Mouse (Mus musculus) heart, postnatal 10 days (tissue): ENCODE results near the gene Gadd45b. TPM values are rescaled to one million over a fixed set of nuclear protein-coding genes. Genes with fewer than 3 reads are reported as not detected.

Experiments used
- DNase-seq, 2 experiments: peaks; one replicate each; pipeline ENCODE4 v3.0.0; 2021
- intact Hi-C: fragments of 180-260 bp; cut with DNase I; formaldehyde crosslinking; loops from one replicate; pipeline ENCODE4 v1.15.1; 2025
- total RNA-seq, 2 experiments: library from RNA; stranded (reverse); gene quantifications; 2 replicates each; pipeline ENCODE4 v1.2.3; 2021

The Gadd45b gene
- total RNA-seq, 2 experiments from 2014 or later, result 11.5 to 18.3 TPM

- no peak for DNase-seq
- intact Hi-C loops, result no loop called here
Observed at GRCm38 (mm10) chr10:80954415-80954814, 24.5 kb downstream of the Gadd45b start.

DNA sequence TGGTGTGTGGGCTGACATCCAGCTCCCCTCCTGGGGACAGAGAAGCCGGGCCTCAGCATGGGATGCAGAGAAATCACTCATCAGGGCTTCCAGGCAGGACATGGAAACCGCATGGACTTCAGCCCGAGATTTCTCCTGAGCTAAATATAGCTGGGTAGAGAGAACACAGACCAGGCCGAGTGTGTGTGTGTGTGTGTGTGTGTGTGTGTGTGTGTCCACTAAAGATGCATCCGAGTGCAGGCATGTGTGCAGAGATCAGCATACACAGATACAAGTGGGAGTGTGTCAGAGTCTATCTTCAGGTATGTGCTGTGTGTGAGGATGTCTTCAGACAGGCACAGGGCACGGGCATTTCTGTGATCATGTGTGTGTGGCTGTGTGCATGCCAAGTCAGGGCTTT, 25.0 kb downstream of the Gadd45b start:
- peak; percentile 68 for DNase-seq
- intact Hi-C loops, result loop anchor here (1.0 kb wide), 1 partner anchor 26 kb away; no protein-coding TSS in a partner anchor

DNA sequence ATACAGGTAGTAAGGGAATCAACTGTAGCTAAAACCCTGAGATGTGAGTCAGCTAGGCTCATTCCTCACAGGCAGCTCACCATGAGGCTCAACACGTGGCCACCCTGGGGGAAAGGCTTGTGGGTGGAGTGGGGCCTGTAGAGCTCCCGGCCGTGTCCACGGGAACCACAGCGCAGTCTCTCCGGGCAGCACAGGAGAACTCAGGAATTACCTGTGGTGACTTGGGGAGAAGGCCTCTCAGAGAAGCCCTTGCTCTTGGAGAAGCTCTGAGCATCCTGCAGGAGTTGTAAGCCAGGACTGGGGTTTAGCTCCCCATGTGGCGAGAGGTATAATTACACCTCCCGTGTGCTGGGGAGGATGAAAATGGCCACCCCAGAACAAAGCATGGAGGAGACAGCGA, 25.7 kb downstream of the Gadd45b start:
- DNase-seq, result peak; percentile 77 to 83
- intact Hi-C loops, result loop anchor here (1.0 kb wide), 1 partner anchor 26 kb away; no protein-coding TSS in a partner anchor

GRCm38 (mm10) chr10:80956385-80956784, 26.5 kb downstream of the Gadd45b start:
- DNase-seq, result no peak
- intact Hi-C loops, result no loop called here

DNA sequence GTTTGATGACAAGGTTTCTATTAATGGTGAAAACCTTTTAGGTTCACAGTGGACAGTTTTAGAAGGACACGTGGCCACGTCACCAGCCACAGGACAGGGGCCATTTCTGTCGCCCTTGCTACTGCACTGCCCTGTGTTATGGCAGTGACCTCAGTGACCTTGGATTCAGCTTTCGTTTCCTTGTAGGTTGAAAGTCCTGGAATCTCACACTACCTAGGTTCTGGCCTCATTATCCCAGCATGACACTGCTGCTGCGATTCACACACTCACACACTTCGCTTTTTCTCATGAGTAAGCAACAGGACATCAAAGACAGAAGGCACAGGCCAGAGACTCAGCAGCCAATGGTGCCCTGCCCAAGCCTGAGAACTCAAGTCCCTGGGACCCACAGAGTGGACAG, 27.0 kb downstream of the Gadd45b start:
- DNase-seq, result no peak

GRCm38 (mm10) chr10:80957791-80958190, 27.9 kb downstream of the Gadd45b start:
- DNase-seq, result no peak
- intact Hi-C loops, result no loop called here

More for the DNA sequence above, 27.0 kb downstream of the Gadd45b start:
- intact Hi-C loops, result no loop called here

DNA sequence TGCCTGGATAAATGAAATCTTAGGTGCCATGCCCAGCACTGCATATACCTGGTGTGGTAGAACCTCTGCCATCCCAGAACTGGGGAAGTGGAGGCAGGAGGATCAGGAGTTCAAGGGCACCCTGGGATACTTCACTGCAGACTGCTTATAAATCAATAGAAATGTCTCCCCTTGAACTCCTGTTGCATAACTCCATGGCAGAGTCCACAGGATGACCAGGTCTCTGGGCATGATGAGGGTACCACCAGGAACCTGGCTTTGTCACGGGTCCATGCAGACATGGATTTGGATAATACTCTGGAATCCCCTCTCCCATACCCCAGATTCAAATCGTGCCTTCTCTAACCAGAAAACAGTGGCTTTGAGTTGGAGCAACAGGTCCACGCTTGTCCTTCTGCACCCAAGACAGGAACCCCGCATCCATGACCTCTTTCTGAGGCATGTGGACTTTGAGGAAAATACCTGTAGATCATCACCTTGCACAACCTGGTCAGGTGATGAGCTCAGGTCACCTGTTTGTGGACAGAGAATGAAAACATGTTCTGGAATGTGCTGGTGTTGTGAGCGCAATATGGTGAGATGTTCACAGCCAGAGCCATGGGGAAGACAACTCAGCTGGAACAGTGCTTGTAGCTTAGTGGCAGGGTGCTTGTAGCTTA, 29.2 kb downstream of the Gadd45b start:
- no peak for DNase-seq
- intact Hi-C loops, result no loop called here

GRCm38 (mm10) chr10:80960551-80961508, 31.0 kb downstream of the Gadd45b start:
- intact Hi-C loops, result no loop called here

GRCm38 (mm10) chr10:80962051-80962472, 32.2 kb downstream of the Gadd45b start:
- intact Hi-C loops, result no loop called here
- peak in 1 of 2 experiments; percentile 42 for DNase-seq

More at GRCm38 (mm10) chr10:80960551-80961508, 31.0 kb downstream of the Gadd45b start:
- peak; percentile 65 to 75 for DNase-seq

- no peak for DNase-seq
- intact Hi-C loops, result no loop called here
Observed at GRCm38 (mm10) chr10:80962585-80962984, 32.7 kb downstream of the Gadd45b start.

DNA sequence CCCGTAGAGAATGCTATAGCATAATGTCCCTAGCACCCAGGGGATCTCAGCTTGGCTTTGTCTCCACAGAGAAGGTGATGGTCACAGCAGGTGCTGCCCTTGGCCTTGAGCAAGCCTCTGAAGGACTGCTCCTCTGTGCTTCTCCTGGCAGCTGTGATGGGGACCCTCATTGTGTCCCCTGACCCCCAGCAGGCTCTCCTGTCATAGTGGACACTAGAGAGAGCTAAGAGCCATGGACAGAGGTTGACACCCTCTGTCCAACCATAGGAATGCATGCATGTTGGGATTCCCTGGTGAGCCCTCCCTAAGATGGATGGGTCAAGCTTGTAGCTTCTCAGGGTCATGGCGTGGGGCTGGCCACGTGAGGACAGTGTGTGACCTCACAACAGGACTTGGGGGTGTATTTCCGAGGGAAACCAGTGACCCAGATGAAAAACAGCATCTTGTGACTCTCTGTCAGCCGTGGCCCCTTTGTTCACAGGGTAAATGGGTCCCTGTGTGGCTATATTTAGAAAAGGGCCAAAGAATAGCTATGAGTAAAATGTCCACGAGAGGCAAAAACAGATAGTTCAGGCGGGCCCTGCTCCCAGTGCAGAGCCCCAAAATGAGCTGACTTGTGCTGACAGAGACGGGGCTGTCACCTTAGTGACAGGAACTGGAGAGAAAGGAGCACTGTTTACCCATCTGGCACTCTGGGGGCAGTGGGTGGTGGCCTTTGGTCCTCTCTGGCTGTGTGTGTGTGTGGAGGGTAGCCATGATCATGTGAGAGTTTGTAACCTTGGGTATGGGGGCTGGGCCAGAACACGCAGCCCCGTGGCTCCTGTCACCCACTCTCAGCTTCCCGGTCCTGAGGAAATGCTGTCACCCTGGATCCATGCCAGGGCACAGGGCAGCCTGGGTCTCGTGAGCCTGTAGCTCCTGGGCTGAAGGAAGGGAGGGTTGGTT, 33.4 kb downstream of the Gadd45b start:
- intact Hi-C loops, result no loop called here
- peak; percentile 50 to 64 for DNase-seq

DNA sequence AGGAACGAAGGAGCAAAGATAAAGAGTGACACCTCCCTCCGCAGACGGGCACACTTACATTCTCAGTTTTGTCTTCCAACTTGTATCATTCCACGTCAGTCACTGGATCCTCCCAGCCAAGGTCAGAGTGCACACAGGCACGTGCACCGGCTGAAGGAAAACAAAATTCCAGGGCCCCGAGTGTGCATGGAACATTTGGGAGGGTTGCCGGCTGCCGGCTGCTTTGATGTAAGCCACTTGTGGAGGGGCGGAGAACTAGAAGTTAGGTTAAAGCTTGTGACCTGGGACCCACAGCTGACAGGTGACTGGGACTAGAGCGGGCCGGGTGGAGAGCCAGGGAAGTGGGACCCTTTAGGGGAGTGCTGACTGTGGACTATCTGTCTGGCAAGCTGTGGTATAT, 36.4 kb downstream of the Gadd45b start:
- intact Hi-C loops, result no loop called here
- DNase-seq, result no peak

DNA sequence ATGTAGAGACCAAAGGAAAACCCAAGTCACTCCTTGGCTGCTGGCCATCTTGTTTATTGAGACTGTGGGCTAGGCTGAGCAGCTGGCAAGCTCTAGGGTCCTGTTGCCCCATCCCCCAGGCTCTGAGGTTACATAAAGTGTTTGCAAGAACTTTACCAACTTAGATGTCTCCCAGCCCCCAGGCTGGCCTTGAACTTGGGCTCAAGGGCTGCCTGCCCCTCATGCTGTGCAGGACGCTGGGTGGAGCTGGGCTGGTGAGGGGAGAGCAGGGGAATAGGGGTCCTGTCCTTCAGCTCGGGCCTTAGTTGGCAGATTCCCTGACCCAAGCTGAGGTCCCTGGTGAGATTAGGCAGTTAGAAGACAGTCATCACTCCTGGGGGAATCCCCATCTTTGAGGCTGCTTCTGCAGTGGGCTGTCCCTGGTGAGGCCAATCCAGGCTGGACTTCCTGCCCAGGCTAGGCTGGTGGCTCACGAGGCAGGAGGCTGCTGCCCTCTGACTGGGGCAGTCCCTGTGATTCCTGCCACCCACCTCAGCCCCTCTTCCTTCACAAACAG, 37.3 kb downstream of the Gadd45b start:
- intact Hi-C loops, result no loop called here
- DNase-seq, result no peak

DNA sequence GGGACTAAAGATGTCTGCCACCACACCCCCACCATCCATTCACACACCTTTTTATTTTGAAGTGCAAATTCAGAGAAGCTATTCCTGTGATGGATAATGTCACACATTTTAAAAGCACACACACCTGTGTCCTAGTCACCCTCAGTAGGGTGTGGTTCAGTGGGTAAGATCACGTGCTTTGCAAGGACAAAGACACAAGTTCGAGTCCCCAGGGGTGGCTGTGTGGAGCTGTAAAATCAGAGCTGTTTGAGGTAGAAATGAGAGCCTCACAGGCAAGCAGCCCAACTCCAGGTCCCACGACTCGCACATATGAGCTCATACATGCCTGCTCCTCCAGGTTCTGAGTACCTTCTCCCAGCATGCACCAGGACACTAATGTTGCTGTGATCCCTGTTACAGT, 38.2 kb downstream of the Gadd45b start:
- intact Hi-C loops, result no loop called here
- no peak for DNase-seq

DNA sequence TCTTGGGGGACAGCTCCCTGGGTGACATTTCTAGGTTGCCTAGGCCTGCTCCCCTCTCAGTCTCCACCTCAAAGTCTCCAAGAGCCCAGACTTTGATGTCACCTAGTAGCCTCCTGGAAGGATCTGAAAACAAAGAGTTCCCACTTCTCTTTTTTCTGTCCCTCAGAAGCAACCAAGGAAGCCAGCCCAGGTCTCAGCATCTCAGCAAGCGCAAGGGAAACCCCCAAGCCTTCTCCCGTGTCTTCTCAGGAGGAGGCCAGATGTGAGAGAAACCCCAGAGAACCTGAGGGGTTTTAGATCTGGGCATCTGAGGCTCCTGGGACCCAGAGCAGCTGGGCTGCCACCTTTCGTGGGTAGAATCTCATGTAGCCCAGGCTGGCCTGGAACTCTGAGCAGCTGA, 39.4 kb downstream of the Gadd45b start:
- DNase-seq, result no peak
- intact Hi-C loops, result no loop called here

- DNase-seq, result no peak
- intact Hi-C loops, result no loop called here
Observed at GRCm38 (mm10) chr10:80970159-80970558, 40.3 kb downstream of the Gadd45b start.

DNA sequence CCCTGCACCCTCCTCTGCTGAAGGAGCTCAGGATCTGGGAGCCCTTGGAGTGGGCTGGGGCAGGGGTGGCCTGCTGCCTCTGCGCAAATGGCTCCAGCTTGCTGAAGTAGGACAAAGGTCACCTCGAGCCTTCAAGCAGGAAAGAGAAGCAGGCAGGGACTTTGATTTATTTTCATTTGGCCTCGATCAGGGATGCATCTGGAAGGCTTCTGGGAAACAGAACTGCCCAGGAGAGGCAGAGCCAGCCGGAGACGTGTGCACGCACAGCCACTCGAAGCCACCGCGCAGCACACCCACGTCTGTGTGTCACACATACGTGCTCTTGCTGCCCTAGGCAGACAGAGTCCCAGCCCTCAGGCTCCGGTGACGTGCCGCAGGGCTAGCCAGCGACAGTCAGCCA, 41.7 kb downstream of the Gadd45b start:
- intact Hi-C loops, result no loop called here
- peak in 1 of 2 experiments; percentile 32 for DNase-seq

- intact Hi-C loops, result no loop called here
- peak; percentile 68 to 75 for DNase-seq
Observed at GRCm38 (mm10) chr10:80972071-80972987, 42.5 kb downstream of the Gadd45b start.

DNA sequence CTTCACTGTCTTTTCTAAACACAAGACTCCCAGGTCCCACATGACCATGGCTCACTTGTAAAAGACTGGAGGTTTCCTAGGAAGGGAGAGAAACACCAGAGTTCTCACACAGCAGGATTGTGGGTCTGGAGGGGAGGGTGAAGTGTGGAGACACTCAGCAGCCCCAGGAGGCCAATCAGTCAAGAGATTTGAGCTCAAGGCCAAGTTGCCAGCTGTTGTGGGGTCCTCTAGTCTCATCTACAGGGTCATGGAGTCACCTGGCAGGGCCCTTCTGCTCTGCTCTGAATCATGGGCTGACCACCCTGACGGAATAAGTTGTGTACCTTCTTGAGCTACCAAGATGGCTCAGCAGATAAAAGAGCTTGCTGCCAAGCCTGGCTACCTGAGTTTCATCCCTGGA, 43.8 kb downstream of the Gadd45b start:
- DNase-seq, result peak; percentile 29 to 38

More for the DNA sequence above, 43.8 kb downstream of the Gadd45b start:
- intact Hi-C loops, result no loop called here
